Mouse (Mus musculus) regulatory T cell (primary cell): ENCODE measurements around the gene Gmeb2.

Source experiments
- in situ Hi-C: fragments of 300-600 bp; cut with MboI, MseI; formaldehyde crosslinking; loops from one replicate; pipeline ENCODE4 v1.15.1; 2025; ENCODE audit warnings: high pct_unique_total_duplicates

The Gmeb2 gene

DNA sequence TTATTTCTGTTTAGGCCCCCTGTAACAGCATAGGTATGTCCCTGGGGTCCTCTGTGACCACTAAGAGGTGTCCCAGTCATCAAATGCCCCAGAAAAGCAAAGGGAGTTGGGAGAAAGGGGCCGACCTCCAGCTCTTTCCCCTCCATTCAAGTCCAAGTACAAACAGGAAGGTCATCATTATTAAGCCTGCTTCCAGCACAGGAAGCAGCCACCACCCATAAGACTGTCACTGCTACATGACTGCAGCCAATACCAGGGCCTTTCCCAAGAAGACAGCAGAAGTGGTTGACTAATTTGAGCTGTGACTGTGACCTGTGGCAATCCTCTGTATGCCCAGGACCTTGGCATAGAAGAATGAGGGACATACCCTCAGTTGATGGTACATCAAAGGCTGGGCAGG lies 59.5 kb downstream of the Gmeb2 start:
- in situ Hi-C loops, result no loop called here

DNA sequence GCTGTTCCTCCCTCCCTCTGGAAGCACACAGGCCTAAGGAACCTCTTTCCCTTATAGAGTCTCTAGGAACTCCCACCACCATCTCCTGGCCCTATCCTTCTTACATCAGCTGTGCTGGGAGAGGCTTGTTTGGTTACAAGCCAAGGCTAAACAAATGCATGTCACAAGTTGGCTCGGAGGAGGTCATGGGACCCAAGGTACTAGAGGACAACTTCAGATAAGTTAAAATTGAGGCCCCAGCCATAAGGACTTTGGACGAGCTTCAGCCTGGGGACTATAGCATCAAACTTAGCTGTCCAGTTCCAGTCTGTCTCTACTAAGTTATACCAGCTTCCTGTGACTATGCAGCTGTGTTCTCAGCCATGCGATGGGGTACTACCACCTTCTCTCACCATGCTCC lies 60.7 kb downstream of the Gmeb2 start:
- in situ Hi-C loops, result no loop called here

DNA sequence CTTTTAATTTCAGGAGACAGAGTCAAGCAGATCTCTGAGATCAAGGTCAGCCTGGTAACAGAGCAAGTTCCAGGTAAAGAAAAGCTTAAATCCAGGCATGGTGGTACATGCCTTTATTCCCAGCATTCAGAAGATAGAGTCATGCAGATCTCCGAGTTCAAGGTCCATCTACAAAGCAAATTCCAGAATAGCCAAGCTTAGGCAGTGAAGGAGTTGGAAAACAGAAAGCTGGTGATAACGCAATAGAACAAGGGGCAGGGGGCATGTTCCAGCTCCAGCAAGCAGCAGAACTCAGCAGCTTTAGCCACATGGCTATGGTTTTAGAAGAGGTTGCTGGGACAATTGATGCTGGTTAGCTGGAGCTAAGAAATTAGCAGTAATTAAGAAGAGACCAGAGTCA lies 62.8 kb downstream of the Gmeb2 start:
- in situ Hi-C loops, result no loop called here

DNA sequence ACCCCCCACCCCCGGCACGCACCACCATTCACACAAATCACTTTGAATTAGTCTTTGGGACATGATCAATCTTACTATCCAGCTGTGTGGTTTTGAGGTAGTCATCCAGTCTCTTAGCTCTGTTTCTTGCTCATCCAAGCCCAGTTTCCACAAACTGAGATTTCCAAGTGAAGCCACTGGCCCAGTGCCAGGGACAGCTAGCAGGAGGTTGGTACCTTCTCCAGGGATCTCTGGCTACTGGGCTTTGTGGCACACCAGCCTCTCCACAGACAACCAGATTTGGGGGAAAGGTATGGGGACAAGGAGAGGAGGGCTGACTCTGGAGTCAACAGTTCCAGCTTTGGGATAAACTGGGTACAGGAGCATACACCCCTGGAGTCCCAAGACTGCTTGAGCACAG lies 67.5 kb downstream of the Gmeb2 start:
- in situ Hi-C loops, result no loop called here

DNA sequence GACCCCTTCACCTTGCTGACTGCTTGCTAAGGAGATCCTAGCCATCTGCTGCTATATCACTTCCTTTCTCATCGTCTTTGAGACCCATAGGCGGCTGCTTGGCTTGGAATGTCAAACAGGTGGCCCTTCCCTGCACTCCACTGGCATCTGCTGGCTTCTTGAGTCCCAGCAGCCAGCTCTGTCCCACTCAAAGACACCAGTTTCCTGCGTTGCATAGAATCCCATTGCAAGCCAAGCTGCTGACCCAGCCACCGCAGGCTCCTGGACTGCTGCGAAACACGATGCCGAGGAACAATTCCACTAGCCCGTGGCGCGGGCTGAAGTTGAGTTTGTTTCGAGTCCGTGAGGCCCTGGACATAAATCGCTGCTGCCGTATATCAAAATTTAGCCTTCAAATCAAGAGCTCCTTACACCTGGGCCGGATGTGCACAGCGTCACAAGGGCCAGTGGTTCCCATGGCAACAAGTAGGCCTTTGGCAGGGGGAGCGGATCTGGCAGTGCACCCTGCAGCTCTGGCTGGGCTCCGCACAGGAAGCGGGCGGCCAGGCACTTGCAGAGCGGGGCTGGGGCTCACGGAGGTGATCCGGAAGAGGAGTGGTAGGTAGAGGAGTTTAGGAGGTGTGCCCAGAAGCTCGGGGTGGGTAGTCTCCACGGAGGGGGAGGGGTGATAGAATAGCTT lies 68.2 kb downstream of the Gmeb2 start, which contains the start of gene Fndc11:
Fndc11 (plus strand) TSS at position 476 of the 679 bp plus-strand sequence.
- in situ Hi-C loops, result loop anchor here (5.0 kb wide), 1 partner anchor 257 kb away; no protein-coding TSS in a partner anchor

DNA sequence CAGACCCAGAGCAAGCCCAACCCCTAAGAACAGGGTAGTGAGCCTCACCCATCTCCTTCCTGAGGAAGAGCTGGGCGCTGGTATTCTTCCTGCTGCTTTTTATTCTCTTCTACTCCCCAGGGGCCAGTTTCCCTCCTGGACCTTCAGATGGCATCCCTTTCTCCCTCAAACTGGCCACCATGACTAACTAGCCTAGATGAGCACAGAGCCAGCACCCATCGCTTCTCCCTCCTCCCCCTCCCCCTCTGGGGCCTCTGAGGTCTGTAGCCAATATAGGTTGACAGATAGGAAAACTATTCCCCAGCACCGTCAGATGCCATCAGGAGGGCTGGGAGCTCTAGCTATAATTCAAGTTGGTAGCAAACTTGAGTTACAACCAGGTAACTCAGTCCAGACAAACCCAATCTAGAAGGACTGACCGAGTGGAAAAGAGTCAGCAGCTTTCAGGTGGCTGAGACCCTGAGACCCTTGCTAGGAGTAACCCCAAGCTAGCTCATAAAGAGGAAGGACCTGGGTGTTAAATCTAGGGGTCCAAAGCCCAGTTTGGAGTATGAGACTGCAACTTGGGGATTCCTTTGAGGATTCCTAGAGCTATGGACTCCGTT lies 68.9 kb downstream of the Gmeb2 start:
- in situ Hi-C loops, result loop anchor here (5.0 kb wide), 1 partner anchor 257 kb away; no protein-coding TSS in a partner anchor

DNA sequence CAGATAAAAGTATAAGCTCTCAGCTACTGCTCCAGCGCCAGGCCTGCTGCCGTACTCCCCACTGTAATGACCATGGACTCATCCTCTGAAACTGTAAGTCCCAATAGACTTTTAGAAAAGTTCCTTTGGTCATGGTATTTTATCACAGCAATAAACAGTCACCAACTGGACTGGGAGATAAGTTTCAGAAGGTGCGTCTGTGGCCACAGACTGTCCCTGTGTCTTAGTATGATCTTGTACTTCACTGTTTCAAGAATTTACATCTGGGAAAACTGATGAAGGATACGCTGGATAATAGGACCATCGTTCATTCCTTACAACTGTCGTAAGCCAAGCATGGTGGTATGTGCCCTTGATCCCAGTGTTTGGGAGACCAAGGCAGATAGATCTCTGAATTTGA lies 71.8 kb downstream of the Gmeb2 start:
- in situ Hi-C loops, result loop anchor here (5.0 kb wide), 1 partner anchor 254 kb away; no protein-coding TSS in a partner anchor

DNA sequence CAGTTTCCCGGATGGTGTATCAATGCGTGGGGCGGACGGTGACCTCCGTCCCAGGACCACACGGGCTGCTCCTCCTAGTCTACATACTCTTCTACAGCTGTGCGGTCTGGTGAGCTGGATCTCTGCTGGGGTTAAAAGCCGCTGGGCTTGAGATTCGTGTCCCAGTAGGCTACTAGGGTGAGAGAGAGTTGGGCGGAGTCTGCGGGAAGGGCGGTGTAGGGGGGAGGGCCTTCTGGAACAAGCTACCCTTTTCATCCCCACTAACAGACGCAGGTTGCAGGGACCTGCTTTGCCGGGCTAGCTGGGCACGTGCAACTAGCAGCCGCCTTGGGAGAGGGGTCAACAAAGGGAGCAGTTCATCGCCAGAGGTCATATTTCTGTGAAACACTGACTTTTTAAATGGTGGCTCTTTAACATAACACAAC lies 74.8 kb downstream of the Gmeb2 start, which contains the start of gene Srms:
Srms (minus strand) TSS at position 165 of the 425 bp plus-strand sequence.
- in situ Hi-C loops, result no loop called here

DNA sequence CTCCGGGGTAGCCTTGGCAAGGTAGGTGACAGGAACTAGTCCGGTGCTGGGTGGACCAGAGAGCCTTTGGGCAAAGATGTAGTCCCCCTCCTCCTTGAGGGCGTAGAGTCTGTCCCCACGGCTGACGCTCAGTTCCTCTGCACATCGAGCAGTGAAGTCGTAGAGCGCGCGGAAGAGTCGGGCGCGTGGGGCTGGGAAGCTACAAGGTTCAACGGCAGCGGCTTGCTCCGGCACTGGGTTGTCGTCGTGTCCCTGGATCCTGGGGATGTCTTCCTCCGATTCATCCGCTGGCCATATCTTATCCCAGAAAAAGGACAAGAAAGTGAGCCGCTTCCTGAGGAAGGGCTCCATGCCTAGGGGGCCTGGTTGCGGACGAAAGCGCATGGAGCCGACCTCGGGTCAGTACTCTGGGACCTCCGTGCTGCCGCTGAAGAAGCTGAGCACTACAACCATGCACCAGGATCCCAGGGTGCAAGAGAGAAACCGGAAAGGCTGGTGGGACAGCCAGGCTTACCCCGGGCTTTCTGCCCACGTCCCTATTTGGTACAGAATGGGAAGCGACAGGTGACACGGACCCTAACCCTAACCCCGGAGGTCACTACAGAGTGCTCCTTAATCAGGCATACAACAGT lies 75.3 kb downstream of the Gmeb2 start:
- in situ Hi-C loops, result no loop called here

DNA sequence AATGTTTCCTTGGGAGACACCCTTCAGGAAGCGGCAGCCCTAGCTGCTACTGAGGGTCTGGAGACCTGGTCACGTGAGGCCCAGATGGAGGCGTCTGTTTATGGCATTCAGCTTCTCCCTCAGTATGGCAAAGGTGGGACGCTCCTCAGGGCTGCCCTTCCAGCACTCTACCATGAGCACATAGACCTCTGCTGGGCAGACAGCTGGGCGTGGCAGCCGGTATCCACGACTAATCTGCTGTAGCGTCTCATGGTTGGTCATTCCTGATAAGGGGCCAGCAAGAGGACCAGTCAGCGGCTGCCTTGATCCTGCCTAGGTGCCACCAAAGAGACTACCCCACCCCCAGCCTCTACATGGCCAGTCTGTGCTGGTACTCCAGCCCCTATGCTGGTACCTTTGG lies 81.7 kb downstream of the Gmeb2 start:
- in situ Hi-C loops, result no loop called here

DNA sequence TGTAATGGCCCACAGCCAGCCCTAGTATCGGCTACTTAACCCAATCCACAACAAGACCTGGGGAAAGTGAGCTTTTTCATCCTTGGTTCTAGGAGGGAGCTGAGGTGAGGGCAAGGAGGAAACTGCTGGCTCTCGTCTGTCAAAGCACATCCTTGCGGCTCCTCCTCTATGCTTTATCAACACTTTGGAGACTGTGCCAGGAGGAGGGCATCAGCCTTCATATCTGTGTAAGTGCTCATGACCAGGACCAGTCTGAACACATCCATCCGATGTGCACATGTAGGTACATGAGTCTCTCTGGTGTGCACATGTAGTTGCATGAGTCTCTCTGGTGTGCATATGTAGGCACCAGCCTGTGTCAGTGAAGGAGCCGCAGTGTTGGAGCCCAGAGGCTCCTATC lies 82.2 kb downstream of the Gmeb2 start:
- in situ Hi-C loops, result no loop called here

DNA sequence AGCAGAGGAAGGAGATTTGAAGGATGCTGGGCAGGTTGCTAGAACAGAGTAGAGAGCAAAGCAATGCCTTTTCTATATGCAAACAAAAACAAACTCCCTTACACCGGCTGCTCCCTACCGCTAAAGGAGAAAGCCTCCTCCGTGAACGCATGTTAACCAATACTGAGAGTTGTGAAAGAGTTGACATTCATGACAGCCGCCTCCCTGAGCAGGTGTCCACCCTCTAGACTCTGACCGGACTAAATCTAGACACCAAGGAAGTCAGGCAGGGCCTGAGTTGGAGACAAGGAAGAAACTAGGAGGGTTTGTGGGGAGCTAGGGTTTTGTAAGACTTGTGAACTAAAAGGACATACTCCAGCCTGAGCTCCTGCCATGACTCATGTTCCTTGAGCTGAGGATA lies 84.9 kb downstream of the Gmeb2 start:
- in situ Hi-C loops, result no loop called here

DNA sequence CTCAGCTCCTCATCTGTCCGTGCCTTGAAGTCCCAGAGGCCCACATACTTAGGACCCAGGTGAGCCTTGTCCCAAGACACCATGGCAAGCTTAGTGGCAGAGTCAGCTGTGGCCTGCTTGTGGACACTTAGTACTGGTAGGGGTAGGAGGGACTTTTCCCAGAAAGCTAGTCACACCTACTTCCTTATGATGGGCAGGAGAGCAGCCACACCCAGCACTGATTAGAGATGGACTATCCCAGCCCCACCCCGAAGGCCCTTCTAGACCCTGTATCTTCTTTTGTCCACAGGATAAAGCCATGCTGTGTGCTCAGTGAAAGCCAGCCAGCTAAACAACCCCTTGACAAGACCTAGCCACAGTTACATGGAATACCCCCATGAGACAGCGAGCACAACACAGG lies 85.4 kb downstream of the Gmeb2 start, which contains the start of gene Ptk6:
Ptk6 (minus strand) TSS at position 368 of the 400 bp plus-strand sequence.
- in situ Hi-C loops, result no loop called here

DNA sequence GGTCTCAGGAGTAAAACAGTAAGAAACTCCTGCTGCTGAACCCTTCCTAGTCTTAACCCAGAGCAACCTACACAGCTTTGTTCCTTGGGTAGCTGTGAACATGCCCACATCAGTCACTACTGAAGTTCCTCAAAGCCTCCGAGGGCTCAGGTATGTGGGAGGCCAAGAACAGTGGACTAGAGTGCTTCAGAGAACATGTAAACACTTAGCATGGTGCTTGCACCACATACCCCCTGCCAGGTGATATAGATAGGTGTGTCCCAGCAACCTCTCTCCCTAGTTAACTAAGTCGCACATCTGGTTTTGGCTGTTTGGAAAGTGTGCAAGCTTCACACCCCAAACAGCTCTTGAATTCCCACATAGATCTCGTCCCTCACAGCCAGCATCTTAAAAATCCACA lies 86.2 kb downstream of the Gmeb2 start:
- in situ Hi-C loops, result no loop called here
